Mouse (Mus musculus): ENCODE results near the gene Zfp422. TPM values are rescaled to one million over a fixed set of nuclear protein-coding genes. Genes with fewer than 3 reads are reported as not detected.

Gene Zfp422
- total and polyA plus RNA-seq, 3 experiments: 11.9 to 33.4 (median 33.2) TPM

- no peak for TF ChIP-seq ZMIZ1 (IDR thresholded peaks at IDR 0.05; ENCODE audit: low read depth, low read length)
- TF ChIP-seq JUN (IDR thresholded peaks at IDR 0.05; ENCODE audit: insufficient read depth, low read depth, low read length): no peak
Observed at GRCm38 (mm10) chr6:116670144-116670543, 41.3 kb upstream of the Zfp422 start (continued).

DNA sequence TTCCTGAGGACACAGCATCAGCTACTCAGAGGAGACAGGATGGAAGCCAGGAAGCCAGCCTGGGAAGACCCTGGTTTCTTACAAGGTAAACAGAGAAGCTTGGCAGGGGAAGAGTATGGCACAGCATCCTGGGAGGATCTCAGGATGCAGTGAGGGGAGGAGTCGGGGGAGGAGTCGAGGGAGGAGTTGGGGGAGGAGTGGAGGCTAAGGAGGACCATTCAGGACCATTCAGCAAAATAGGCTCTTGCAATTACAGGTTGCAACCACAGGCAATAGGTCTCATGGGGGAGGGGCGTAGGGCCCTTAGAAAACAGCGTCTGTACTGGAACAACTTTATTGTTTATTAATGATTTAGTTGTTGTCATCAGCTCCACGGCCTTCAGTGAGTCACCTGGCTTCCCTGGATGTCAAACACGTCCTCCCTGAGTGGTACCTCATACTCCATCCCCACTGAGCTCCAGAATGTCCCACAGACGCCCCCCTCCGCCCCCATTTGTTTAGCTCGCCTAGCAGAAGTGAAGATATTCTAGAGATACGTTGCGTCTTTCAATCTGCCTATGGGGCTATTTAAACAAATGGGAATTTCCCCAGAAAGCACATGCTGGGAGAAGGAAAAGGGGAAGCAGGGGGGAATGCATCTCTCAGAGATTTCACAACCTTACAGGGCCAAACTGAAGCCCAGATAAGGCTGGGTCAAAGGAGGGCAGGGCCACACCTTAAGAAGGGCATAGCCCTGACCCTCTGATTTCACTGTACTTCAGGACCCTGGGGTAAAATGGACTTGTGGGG, 40.1 kb upstream of the Zfp422 start:
- DNase-seq (ENCODE audit: extremely low read depth): peak; percentile 85
- TF ChIP-seq MAX (IDR thresholded peaks at IDR 0.05; ENCODE audit: low read length): 0 out of 2 replicates have a peak, but pooled peaks have one; percentile 11
- no peak for TF ChIP-seq E2F4 (IDR thresholded peaks at IDR 0.05; ENCODE audit: insufficient replicate concordance, low read depth, low read length)
- no peak for TF ChIP-seq ZMIZ1 (IDR thresholded peaks at IDR 0.05; ENCODE audit: low read depth, low read length)
- TF ChIP-seq KAT2A (IDR thresholded peaks at IDR 0.05; ENCODE audit: insufficient replicate concordance, low read length): no peak
- no peak for TF ChIP-seq HCFC1 (IDR thresholded peaks at IDR 0.05; ENCODE audit: low read depth, low read length)
- TF ChIP-seq JUND (conservative IDR thresholded peaks at IDR 0.05; ENCODE audit: low read depth, low read length): no peak
- TF ChIP-seq NRF1 (IDR thresholded peaks at IDR 0.05; ENCODE audit: low read depth, low read length): no peak
- TF ChIP-seq USF2 (conservative IDR thresholded peaks at IDR 0.05; ENCODE audit: low read depth, low read length): no peak
- no peak for TF ChIP-seq GABPA (IDR thresholded peaks at IDR 0.05; ENCODE audit: insufficient replicate concordance, low read depth, low read length)
- peak; percentile 59 for TF ChIP-seq SIN3A (IDR thresholded peaks at IDR 0.05; ENCODE audit: low read length)
- TF ChIP-seq MEF2A (IDR thresholded peaks at IDR 0.05; ENCODE audit: borderline replicate concordance, low read depth, low read length): peak; percentile 36; the same call in 1 of the 2 replicates
- peak; percentile 43; the same call in 1 of the 2 replicates for TF ChIP-seq BHLHE40 (IDR thresholded peaks at IDR 0.05; ENCODE audit: low read depth, low read length)
- TF ChIP-seq PAX5 (IDR thresholded peaks at IDR 0.05; ENCODE audit: low read length): no peak
- no peak for TF ChIP-seq MAZ (IDR thresholded peaks at IDR 0.05; ENCODE audit: low read depth, low read length)
- TF ChIP-seq ZC3H11A (IDR thresholded peaks at IDR 0.05; ENCODE audit: low read depth, low read length): no peak
- no peak for TF ChIP-seq ZKSCAN1 (IDR thresholded peaks at IDR 0.05; ENCODE audit: borderline replicate concordance, low read depth, low read length)
- TF ChIP-seq UBTF (IDR thresholded peaks at IDR 0.05; ENCODE audit: low read depth, low read length): no peak
- peak; percentile 32; the same call in 1 of the 2 replicates for TF ChIP-seq MAFK (IDR thresholded peaks at IDR 0.05; ENCODE audit: insufficient replicate concordance, low read length)
- peak; percentile 5 for TF ChIP-seq IRF4 (IDR thresholded peaks at IDR 0.05; ENCODE audit: low read depth, low read length)
- 0 out of 2 replicates have a peak, but pooled peaks have one; percentile 18 for TF ChIP-seq NELFE (IDR thresholded peaks at IDR 0.05; ENCODE audit: low read depth, low read length)
- TF ChIP-seq ETS1 (conservative IDR thresholded peaks at IDR 0.05; ENCODE audit: low read depth, low read length): no peak; the same call in 1 of the 2 replicates
- TF ChIP-seq USF1 (IDR thresholded peaks at IDR 0.05; ENCODE audit: low read depth, low read length): no peak
- no peak for TF ChIP-seq RAD21 (IDR thresholded peaks at IDR 0.05; ENCODE audit: low read depth, low read length)
- TF ChIP-seq SMC3 (IDR thresholded peaks at IDR 0.05; ENCODE audit: low read depth, low read length): 0 out of 2 replicates have a peak, but pooled peaks have one; percentile 1
- TF ChIP-seq MYC (IDR thresholded peaks at IDR 0.05; ENCODE audit: low read depth, low read length): peak; percentile 81
- 0 out of 2 replicates have a peak, but pooled peaks have one; percentile 3 for TF ChIP-seq CHD1 (IDR thresholded peaks at IDR 0.05; ENCODE audit: low read depth, low read length)
- TF ChIP-seq EP300 (IDR thresholded peaks at IDR 0.05; ENCODE audit: low read length): peak; percentile 41; the same call in 1 of the 2 replicates
- TF ChIP-seq MXI1 (IDR thresholded peaks at IDR 0.05; ENCODE audit: low read depth, low read length): peak; percentile 43; the same call in 1 of the 2 replicates
- TF ChIP-seq POLR2AphosphoS2 (IDR thresholded peaks at IDR 0.05; ENCODE audit: low read depth, low read length): no peak
- no peak for TF ChIP-seq ZNF384 (IDR thresholded peaks at IDR 0.05; ENCODE audit: low read depth, low read length)
- peak; percentile 80 for TF ChIP-seq CHD2 (IDR thresholded peaks at IDR 0.05; ENCODE audit: low read length)
- no peak for TF ChIP-seq RCOR1 (conservative IDR thresholded peaks at IDR 0.05; ENCODE audit: low read depth, low read length)
- TF ChIP-seq ELF1 (IDR thresholded peaks at IDR 0.05; ENCODE audit: low read depth, low read length): no peak
- no peak for TF ChIP-seq TCF12 (IDR thresholded peaks at IDR 0.05; ENCODE audit: low read depth, low read length)
- dilution Hi-C loops (cut with MboI; ENCODE audit: extremely low pct_ligation_motif_present, extremely low pct_unique_long_range_greater_than_20kb, low sequenced_read_pairs): no loop called here
- Histone ChIP-seq H3K9me3 (replicated peaks; ENCODE audit: low read length) (no peaks in the 10 kb centered on the region), H3K27me3 (replicated peaks) (no peaks in the 10 kb centered on the region), H3K4me1 (ENCODE audit: control insufficient read depth in 1 of 2, insufficient read depth in 2 of 2) (peaks cover 31 to 73% of the 10 kb centered on the region in 2 experiments), H3K4me2 (ENCODE audit: insufficient read depth, low read depth, poor library complexity, severe bottlenecking) (peak overlapping the region; percentile 89), H3K36me3 (replicated peaks in 1 of 2; ENCODE audit: control insufficient read depth in 1 of 2, insufficient read depth in 1 of 2, low read length in 1 of 2) (peaks cover 15 to 37% of the 10 kb centered on the region in 2 experiments), H3K27ac (ENCODE audit: insufficient read depth, low read depth) (peak overlapping the region; percentile 94), H3K79me2 (replicated peaks; ENCODE audit: control insufficient read depth, extremely low read depth, insufficient read depth, poor library complexity, severe bottlenecking) (peaks cover 73% of the 10 kb centered on the region), H3K4me3 (replicated peaks in 1 of 3; ENCODE audit: low read depth in 2 of 3, low read length in 2 of 3, poor library complexity in 1 of 3) (peak overlapping the region in 2 of 3 experiments; percentile 2 to 17), H3K9ac (ENCODE audit: insufficient read depth, low read depth) (peak overlapping the region; percentile 83)
- in situ Hi-C loops (cut with MboI; ENCODE audit: low pct_ligation_motif_present, low pct_unique_long_range_greater_than_20kb, low sequenced_read_pairs): no loop called here

All from CH12.LX (cell line).